Mouse (Mus musculus) midbrain, postnatal 0 days (tissue): ENCODE results near the gene Hnf4a. TPM values are rescaled to one million over a fixed set of nuclear protein-coding genes. Genes with fewer than 3 reads are reported as not detected.

Experiments
- ATAC-seq: fragments of 200-750 bp; cut with Nextera tagmentation; 2 replicates; pipeline ENCODE4 v1.8.0; 2017; ENCODE audit warnings: moderate number of reproducible peaks, mild to moderate bottlenecking, moderate TSS enrichment, moderate library complexity; ENCODE audit not compliant: low FRiP score
- DNase-seq: peaks from one replicate; pipeline ENCODE4 v3.0.0-alpha.2; 2015; ENCODE audit warnings: low spot score
- H3K27ac ChIP-seq: fragments of 300-500 bp; sonication (generic); 2 replicates; pipeline ENCODE4 v1.5.1; 2014; ENCODE audit warnings: low read depth, mild to moderate bottlenecking, low read length, mixed read lengths
- H3K27me3 ChIP-seq: fragments of 300-500 bp; sonication (generic); 2 replicates; pipeline ENCODE4 v1.6.1; 2014; ENCODE audit warnings: low read length, control low read depth, mixed read lengths; ENCODE audit not compliant: insufficient read depth
- H3K36me3 ChIP-seq: fragments of 300-500 bp; sonication (generic); 2 replicates; pipeline ENCODE4 v1.6.1; 2014; ENCODE audit warnings: low read length, control low read depth, mixed read lengths; ENCODE audit not compliant: insufficient read depth
- H3K4me1 ChIP-seq: fragments of 300-500 bp; sonication (generic); 2 replicates; pipeline ENCODE4 v1.6.1; 2014; ENCODE audit warnings: mild to moderate bottlenecking, control low read depth, antibody characterized with exemption, low read length, mixed read lengths; ENCODE audit not compliant: insufficient read depth
- H3K4me2 ChIP-seq: fragments of 300-500 bp; sonication (generic); 2 replicates; pipeline ENCODE4 v1.6.1; 2014; ENCODE audit warnings: low read depth, mild to moderate bottlenecking, low read length, mixed read lengths; ENCODE audit not compliant: poor library complexity, severe bottlenecking
- H3K4me3 ChIP-seq: fragments of 300-500 bp; sonication (generic); 2 replicates; pipeline ENCODE4 v1.5.1; 2014; ENCODE audit warnings: low read depth, mild to moderate bottlenecking, low read length, moderate library complexity
- H3K9ac ChIP-seq: fragments of 300-500 bp; sonication (generic); replicated peaks from 2 replicates; pipeline ENCODE4 v1.6.1; 2014; ENCODE audit warnings: mild to moderate bottlenecking, low read length, moderate library complexity, mixed read lengths; ENCODE audit not compliant: poor library complexity, severe bottlenecking
- H3K9me3 ChIP-seq: fragments of 300-500 bp; sonication (generic); 2 replicates; pipeline ENCODE4 v1.6.1; 2016; ENCODE audit warnings: low read length, control low read depth
- CTCF ChIP-seq: IDR thresholded peaks from 2 replicates; pipeline ENCODE4 v1.5.1; 2016; ENCODE audit warnings: antibody characterized with exemption, mild to moderate bottlenecking
- WGBS: fragments of 180-500 bp; shearing (Covaris S2); extraction: QIAGEN DNeasy Blood & Tissue Kit; methylation state at CpG from one replicate; pipeline ENCODE4 v1.1.7; 2014; 5-methylcytosine and 5-hydroxymethylcytosine counted together
- polyA plus RNA-seq: library from polyadenylated mRNA; unstranded; fragments of >200 nt; fragmentation: Nextera tagmentation; extraction: Ambion mirVana; gene quantifications from 2 replicates; pipeline ENCODE4 v1.2.1, GENCODE M21; 2015
- total RNA-seq: library from RNA; depleted of rRNA; stranded (reverse); fragments of >200 nt; gene quantifications from 2 replicates; pipeline ENCODE4 v1.2.3, GENCODE M21; 2014

Hnf4a gene
- total and polyA plus RNA-seq, 2 experiments from 2014 or later: not detected

- no peaks in the 10 kb centered on the region for H3K36me3 ChIP-seq
- H3K27me3 ChIP-seq: no peaks in the 10 kb centered on the region
- ATAC-seq (no peak), DNase-seq (no peak)
- H3K4me3 ChIP-seq: no peak overlapping the region
- H3K4me2 ChIP-seq: no peak overlapping the region
- H3K4me1 ChIP-seq: no peaks in the 10 kb centered on the region
- no peaks in the 10 kb centered on the region for H3K9me3 ChIP-seq
- 89% methylated on average over 5 of the region's 5 CpGs for WGBS
- no peak for TF ChIP-seq CTCF
- no peak overlapping the region for H3K27ac ChIP-seq
- H3K9ac ChIP-seq: no peak overlapping the region
Observed at GRCm38 (mm10) chr2:163537443-163537842, 30.8 kb downstream of the Hnf4a start.

GRCm38 (mm10) chr2:163538410-163538809 is 31.8 kb downstream of the Hnf4a start:
- no peak for DNase-seq
- TF ChIP-seq CTCF: no peak
- ATAC-seq: no peak
- Histone ChIP-seq H3K4me1 (no peaks in the 10 kb centered on the region), H3K27me3 (no peaks in the 10 kb centered on the region), H3K4me2 (no peak overlapping the region), H3K9ac (no peak overlapping the region), H3K4me3 (no peak overlapping the region), H3K36me3 (no peaks in the 10 kb centered on the region), H3K27ac (no peak overlapping the region), H3K9me3 (no peaks in the 10 kb centered on the region)
- WGBS: 77% methylated on average over 2 of the region's 2 CpGs

- no peaks in the 10 kb centered on the region for H3K4me1 ChIP-seq
- H3K4me3 ChIP-seq: no peak overlapping the region
- no peaks in the 10 kb centered on the region for H3K27me3 ChIP-seq
- no peak overlapping the region for H3K4me2 ChIP-seq
- ATAC-seq (no peak), DNase-seq (no peak)
- H3K36me3 ChIP-seq: no peaks in the 10 kb centered on the region
- H3K9ac ChIP-seq: no peak overlapping the region
- H3K9me3 ChIP-seq: no peaks in the 10 kb centered on the region
- TF ChIP-seq CTCF: no peak
- H3K27ac ChIP-seq: no peak overlapping the region
- 75% methylated on average over 13 of the region's 13 CpGs for WGBS
Observed at GRCm38 (mm10) chr2:163539321-163540040, 32.9 kb downstream of the Hnf4a start.

- H3K4me2 ChIP-seq: no peak overlapping the region
- 81% methylated on average over 9 of the region's 9 CpGs for WGBS
- no peak for TF ChIP-seq CTCF
- H3K4me3 ChIP-seq: no peak overlapping the region
- no peaks in the 10 kb centered on the region for H3K4me1 ChIP-seq
- H3K9ac ChIP-seq: no peak overlapping the region
- no peaks in the 10 kb centered on the region for H3K27me3 ChIP-seq
- H3K36me3 ChIP-seq: no peaks in the 10 kb centered on the region
- H3K27ac ChIP-seq: no peak overlapping the region
- ATAC-seq: no peak
- no peak for DNase-seq
- H3K9me3 ChIP-seq: no peaks in the 10 kb centered on the region
Observed at GRCm38 (mm10) chr2:163540231-163541117, 33.9 kb downstream of the Hnf4a start.

- no peak overlapping the region for H3K9ac ChIP-seq
- no peak overlapping the region for H3K4me3 ChIP-seq
- TF ChIP-seq CTCF: no peak
- H3K4me1 ChIP-seq: no peaks in the 10 kb centered on the region
- ATAC-seq (no peak), DNase-seq (no peak)
- WGBS: 81% methylated on average over 10 of the region's 10 CpGs
- no peak overlapping the region for H3K27ac ChIP-seq
- no peak overlapping the region for H3K4me2 ChIP-seq
- no peaks in the 10 kb centered on the region for H3K9me3 ChIP-seq
- H3K36me3 ChIP-seq: no peaks in the 10 kb centered on the region
- no peaks in the 10 kb centered on the region for H3K27me3 ChIP-seq
Observed at GRCm38 (mm10) chr2:163541568-163542182, 35.1 kb downstream of the Hnf4a start.

GRCm38 (mm10) chr2:163542674-163543073 is 36.1 kb downstream of the Hnf4a start:
- no peaks in the 10 kb centered on the region for H3K36me3 ChIP-seq
- H3K9me3 ChIP-seq: no peaks in the 10 kb centered on the region
- H3K4me2 ChIP-seq: no peak overlapping the region
- ATAC-seq (no peak), DNase-seq (no peak)
- H3K4me3 ChIP-seq: no peak overlapping the region
- no peak overlapping the region for H3K27ac ChIP-seq
- no peaks in the 10 kb centered on the region for H3K27me3 ChIP-seq
- no peaks in the 10 kb centered on the region for H3K4me1 ChIP-seq
- 92% methylated on average over 10 of the region's 10 CpGs for WGBS
- TF ChIP-seq CTCF: no peak
- no peak overlapping the region for H3K9ac ChIP-seq
